Mouse (Mus musculus): ENCODE results near the gene Fbrsl1. TPM values are rescaled to one million over a fixed set of nuclear protein-coding genes. Genes with fewer than 3 reads are reported as not detected.

The Fbrsl1 gene
- 30.6 and 31.2 TPM in 2 replicates for polyA plus RNA-seq (2012; rRNA removed)

DNA sequence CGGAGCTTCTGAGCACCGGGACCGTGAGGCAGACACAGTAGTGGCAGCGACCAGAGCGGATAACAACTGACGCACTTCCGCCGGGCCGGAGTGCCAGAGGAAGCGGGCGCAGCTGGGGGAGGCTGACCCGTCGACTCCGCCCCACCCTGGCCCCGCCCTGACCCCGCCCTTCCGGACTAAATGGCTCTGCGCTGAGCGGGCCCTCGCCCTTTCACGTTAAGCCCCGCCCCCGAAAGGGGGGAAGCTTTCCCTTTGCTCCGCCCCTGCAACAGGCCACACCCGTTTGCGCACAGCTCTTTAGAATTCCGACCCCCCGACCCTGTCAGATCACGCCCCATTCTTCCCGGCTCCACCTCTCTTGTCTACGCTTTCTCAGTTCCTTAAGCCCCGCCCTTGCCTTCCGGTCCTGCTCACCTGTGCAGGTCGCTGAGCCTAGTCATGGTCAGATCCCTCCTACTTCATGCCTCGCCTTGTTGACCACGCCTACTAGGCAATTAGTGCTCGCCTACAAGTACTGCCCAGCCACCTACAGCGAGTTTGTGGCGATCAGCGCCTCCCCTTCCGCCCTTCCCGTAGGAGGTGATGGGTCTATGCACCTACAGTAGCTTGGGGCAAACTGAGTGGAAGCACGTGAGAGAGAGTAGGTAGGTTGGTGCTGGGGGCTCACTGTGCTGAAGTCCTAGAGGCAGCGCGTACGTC is at the start of gene Fbrsl1:
Gene Fbrsl1, minus strand, starts transcription at position 68 of the 699 bp plus-strand sequence.
- no peaks in the 10 kb centered on the region for H3K27me3 ChIP-seq (ENCODE audit: control insufficient read depth, insufficient read depth, low read length)
- TF ChIP-seq POLR2A (IDR thresholded peaks at IDR 0.05; ENCODE audit: control insufficient read depth, low read depth, low read length), result peak; percentile 83
- TF ChIP-seq CTCF (IDR thresholded peaks at IDR 0.05; ENCODE audit: control insufficient read depth, insufficient read depth, insufficient replicate concordance, low read depth, low read length), result no peak
- H3K4me3 ChIP-seq (ENCODE audit: control insufficient read depth, low read depth, low read length), result peak within 1 kb of the TSS; percentile 87
- H3K4me1 ChIP-seq (ENCODE audit: control insufficient read depth, insufficient read depth, low read length), result peaks cover 12% of the 10 kb centered on the region
- peak within 1 kb of the TSS; percentile 65 for H3K27ac ChIP-seq (ENCODE audit: control insufficient read depth, insufficient read depth, low read depth, low read length)
- no peaks in the 10 kb centered on the region for H3K36me3 ChIP-seq (ENCODE audit: control insufficient read depth, insufficient read depth, low read length)

DNA sequence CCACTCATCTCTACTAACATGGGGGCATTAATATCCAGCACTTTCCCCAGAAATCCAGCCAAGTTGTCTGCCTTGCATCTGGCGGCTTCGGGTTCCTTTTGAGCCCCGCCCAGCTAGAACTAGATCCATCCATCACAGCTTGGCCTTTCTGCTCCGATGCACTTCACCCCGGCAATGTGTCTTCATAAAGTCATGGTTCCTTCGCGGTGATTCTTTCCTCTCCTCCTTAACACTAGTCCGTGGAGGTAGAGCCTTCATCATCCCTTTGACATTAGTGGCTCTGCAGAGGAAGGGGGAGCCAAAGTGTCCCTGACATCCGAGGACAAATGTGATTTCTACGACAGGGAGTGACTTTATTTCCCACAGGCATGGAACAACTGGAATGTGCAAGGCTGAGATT is 49.8 kb upstream of the Fbrsl1 start:
- no peak overlapping the region for H3K27ac ChIP-seq (ENCODE audit: control insufficient read depth, insufficient read depth, low read depth, low read length)
- no peaks in the 10 kb centered on the region for H3K27me3 ChIP-seq (ENCODE audit: control insufficient read depth, insufficient read depth, low read length)
- H3K4me1 ChIP-seq (ENCODE audit: control insufficient read depth, insufficient read depth, low read length), result no peaks in the 10 kb centered on the region
- TF ChIP-seq CTCF (IDR thresholded peaks at IDR 0.05; ENCODE audit: control insufficient read depth, insufficient read depth, insufficient replicate concordance, low read depth, low read length), result no peak
- TF ChIP-seq POLR2A (IDR thresholded peaks at IDR 0.05; ENCODE audit: control insufficient read depth, low read depth, low read length), result no peak
- H3K4me3 ChIP-seq (ENCODE audit: control insufficient read depth, low read depth, low read length), result no peak overlapping the region
- H3K36me3 ChIP-seq (ENCODE audit: control insufficient read depth, insufficient read depth, low read length), result no peaks in the 10 kb centered on the region

DNA sequence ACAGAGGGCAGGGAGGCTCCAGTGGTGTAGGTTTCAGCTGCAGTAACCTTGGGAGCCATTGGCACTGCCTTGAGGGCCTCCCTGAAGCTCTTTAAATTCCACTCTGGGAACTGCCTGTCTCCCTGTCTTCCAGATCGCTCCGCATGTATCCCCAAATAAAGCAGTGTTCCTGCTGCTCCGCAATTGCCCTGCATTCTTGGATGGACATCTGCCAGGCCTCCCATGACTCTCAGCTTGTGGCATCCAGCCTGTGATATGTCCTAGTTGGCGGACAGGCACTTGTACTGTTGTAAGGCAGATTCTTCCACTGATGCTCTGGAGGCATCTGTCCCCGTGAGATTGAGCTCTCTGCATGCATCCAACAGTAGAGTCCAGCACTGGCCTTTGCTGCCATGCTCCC is 49.3 kb upstream of the Fbrsl1 start:
- Histone ChIP-seq H3K27ac (ENCODE audit: control insufficient read depth, insufficient read depth, low read depth, low read length) (no peak overlapping the region), H3K4me1 (ENCODE audit: control insufficient read depth, insufficient read depth, low read length) (no peaks in the 10 kb centered on the region), H3K4me3 (ENCODE audit: control insufficient read depth, low read depth, low read length) (no peak overlapping the region), H3K36me3 (ENCODE audit: control insufficient read depth, insufficient read depth, low read length) (no peaks in the 10 kb centered on the region), H3K27me3 (ENCODE audit: control insufficient read depth, insufficient read depth, low read length) (no peaks in the 10 kb centered on the region)
- TF ChIP-seq CTCF (IDR thresholded peaks at IDR 0.05; ENCODE audit: control insufficient read depth, insufficient read depth, insufficient replicate concordance, low read depth, low read length), result no peak
- no peak for TF ChIP-seq POLR2A (IDR thresholded peaks at IDR 0.05; ENCODE audit: control insufficient read depth, low read depth, low read length)

DNA sequence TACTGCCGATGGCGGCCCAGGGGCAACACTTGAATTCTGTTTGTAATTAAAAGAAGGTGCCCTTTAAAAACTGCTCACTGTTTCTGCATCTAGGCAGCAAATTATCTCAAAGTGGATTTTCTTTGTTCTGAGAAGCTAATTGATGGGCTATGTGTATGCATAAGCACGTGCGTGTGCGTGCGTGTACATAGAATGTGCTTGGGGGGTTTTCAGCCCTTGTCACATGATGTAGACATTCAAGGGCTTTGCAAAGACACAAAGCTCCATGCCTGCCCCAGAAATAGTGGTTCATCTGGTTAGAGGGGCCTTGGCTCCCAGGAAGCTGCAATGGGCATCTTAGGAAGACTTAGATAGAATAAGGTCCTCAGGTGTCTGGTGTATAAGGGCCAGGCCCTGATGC is 46.7 kb upstream of the Fbrsl1 start:
- TF ChIP-seq POLR2A (IDR thresholded peaks at IDR 0.05; ENCODE audit: control insufficient read depth, low read depth, low read length), result no peak
- no peak for TF ChIP-seq CTCF (IDR thresholded peaks at IDR 0.05; ENCODE audit: control insufficient read depth, insufficient read depth, insufficient replicate concordance, low read depth, low read length)
- no peak overlapping the region for H3K27ac ChIP-seq (ENCODE audit: control insufficient read depth, insufficient read depth, low read depth, low read length)

DNA sequence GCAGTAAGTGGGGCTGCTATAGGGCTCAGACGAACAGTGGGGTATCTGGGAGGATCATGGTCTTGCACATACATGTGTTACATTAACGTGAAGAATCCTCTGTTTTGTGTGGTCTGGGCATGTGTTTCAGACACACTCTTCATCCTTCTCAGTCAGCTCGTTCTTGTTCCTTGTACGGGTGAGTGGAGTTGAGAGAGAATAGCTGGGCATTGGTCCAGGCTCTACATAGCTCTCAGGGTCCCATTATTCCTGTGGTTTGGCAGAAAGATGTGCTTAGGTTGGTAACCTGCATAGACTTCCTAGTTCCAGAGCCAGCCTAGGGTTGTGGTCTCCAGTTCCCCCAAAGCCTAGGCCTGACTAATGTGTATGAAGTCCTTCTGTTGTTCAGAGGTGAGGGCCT is 46.1 kb upstream of the Fbrsl1 start:
- Histone ChIP-seq H3K36me3 (ENCODE audit: control insufficient read depth, insufficient read depth, low read length) (no peaks in the 10 kb centered on the region), H3K27ac (ENCODE audit: control insufficient read depth, insufficient read depth, low read depth, low read length) (no peak overlapping the region), H3K4me1 (ENCODE audit: control insufficient read depth, insufficient read depth, low read length) (no peaks in the 10 kb centered on the region), H3K27me3 (ENCODE audit: control insufficient read depth, insufficient read depth, low read length) (no peaks in the 10 kb centered on the region), H3K4me3 (ENCODE audit: control insufficient read depth, low read depth, low read length) (no peak overlapping the region)
- no peak for TF ChIP-seq POLR2A (IDR thresholded peaks at IDR 0.05; ENCODE audit: control insufficient read depth, low read depth, low read length)
- no peak for TF ChIP-seq CTCF (IDR thresholded peaks at IDR 0.05; ENCODE audit: control insufficient read depth, insufficient read depth, insufficient replicate concordance, low read depth, low read length)

More for the DNA sequence above, 46.7 kb upstream of the Fbrsl1 start:
- H3K4me1 ChIP-seq (ENCODE audit: control insufficient read depth, insufficient read depth, low read length), result no peaks in the 10 kb centered on the region
- H3K4me3 ChIP-seq (ENCODE audit: control insufficient read depth, low read depth, low read length), result no peak overlapping the region
- no peaks in the 10 kb centered on the region for H3K36me3 ChIP-seq (ENCODE audit: control insufficient read depth, insufficient read depth, low read length)
- no peaks in the 10 kb centered on the region for H3K27me3 ChIP-seq (ENCODE audit: control insufficient read depth, insufficient read depth, low read length)

DNA sequence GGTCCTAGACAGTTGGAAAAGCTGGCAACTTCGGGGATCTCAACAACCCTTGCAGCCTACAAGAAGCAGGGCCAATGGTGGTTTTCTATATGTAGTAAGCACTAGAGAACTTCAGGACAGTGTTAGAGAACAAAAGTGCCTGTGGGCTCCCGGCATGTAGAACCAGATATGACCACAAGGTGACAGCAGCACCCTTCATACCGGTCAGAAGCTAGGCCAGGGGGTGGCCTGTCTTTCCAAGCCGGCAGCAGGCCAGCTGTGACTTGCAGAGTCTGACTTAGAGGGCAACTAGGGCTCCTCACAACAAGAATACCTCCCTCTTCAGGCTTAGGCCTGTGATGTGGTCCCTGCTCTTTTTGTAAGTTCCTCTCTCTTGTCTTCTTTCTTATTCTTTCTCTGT is 45.5 kb upstream of the Fbrsl1 start:
- Histone ChIP-seq H3K4me1 (ENCODE audit: control insufficient read depth, insufficient read depth, low read length) (no peaks in the 10 kb centered on the region), H3K36me3 (ENCODE audit: control insufficient read depth, insufficient read depth, low read length) (no peaks in the 10 kb centered on the region), H3K27me3 (ENCODE audit: control insufficient read depth, insufficient read depth, low read length) (no peaks in the 10 kb centered on the region), H3K4me3 (ENCODE audit: control insufficient read depth, low read depth, low read length) (no peak overlapping the region), H3K27ac (ENCODE audit: control insufficient read depth, insufficient read depth, low read depth, low read length) (no peak overlapping the region)
- TF ChIP-seq CTCF (IDR thresholded peaks at IDR 0.05; ENCODE audit: control insufficient read depth, insufficient read depth, insufficient replicate concordance, low read depth, low read length) (peak; percentile 72; the same call in 1 of the 2 replicates), POLR2A (IDR thresholded peaks at IDR 0.05; ENCODE audit: control insufficient read depth, low read depth, low read length) (no peak)

DNA sequence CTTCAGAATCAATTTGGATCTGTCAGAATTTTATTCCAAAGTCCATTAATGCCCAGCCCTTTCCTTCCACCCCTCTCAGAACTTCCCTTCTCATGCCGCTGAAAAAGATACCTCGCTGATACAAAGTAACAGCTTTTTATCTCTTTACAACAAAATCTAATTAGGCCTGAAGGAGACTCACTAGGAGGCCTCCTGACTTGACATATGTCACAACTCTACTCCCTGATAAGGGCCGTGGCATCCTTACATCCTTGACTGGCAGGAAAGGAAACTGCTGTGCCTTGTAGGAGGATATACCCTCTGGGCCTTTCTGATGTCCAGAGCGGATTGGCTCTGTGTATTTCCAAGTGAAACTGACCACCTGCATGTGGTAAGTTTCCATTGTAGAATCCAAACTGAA is 41.3 kb upstream of the Fbrsl1 start:
- Histone ChIP-seq H3K27ac (ENCODE audit: control insufficient read depth, insufficient read depth, low read depth, low read length) (no peak overlapping the region), H3K4me1 (ENCODE audit: control insufficient read depth, insufficient read depth, low read length) (peaks cover 2% of the 10 kb centered on the region; the same call in 1 of the 2 replicates), H3K36me3 (ENCODE audit: control insufficient read depth, insufficient read depth, low read length) (no peaks in the 10 kb centered on the region), H3K4me3 (ENCODE audit: control insufficient read depth, low read depth, low read length) (no peak overlapping the region), H3K27me3 (ENCODE audit: control insufficient read depth, insufficient read depth, low read length) (no peaks in the 10 kb centered on the region)
- TF ChIP-seq CTCF (IDR thresholded peaks at IDR 0.05; ENCODE audit: control insufficient read depth, insufficient read depth, insufficient replicate concordance, low read depth, low read length) (no peak), POLR2A (IDR thresholded peaks at IDR 0.05; ENCODE audit: control insufficient read depth, low read depth, low read length) (no peak)

Measured in testis, adult 2 months (tissue).